Mouse (Mus musculus) spleen, adult 2 months (tissue): ENCODE data around the gene Nadk2. TPM values are rescaled to one million over a fixed set of nuclear protein-coding genes. Genes with fewer than 3 reads are reported as not detected.

Experiments
- DNase-seq, 2 experiments: peaks; one replicate each; pipeline versions ENCODE4 v3.0.0 to v3.0.0-alpha.2; 2012 to 2021; ENCODE audit warnings: low spot score in 2 of 2, low read depth in 1 of 2
- H3K27ac ChIP-seq: fragments of 200-500 bp; 2 replicates; pipeline ENCODE4 v1.5.1; 2012; ENCODE audit warnings: low read length, inconsistent platforms; ENCODE audit not compliant: insufficient read depth
- H3K27me3 ChIP-seq: fragments of 200-500 bp; 2 replicates; pipeline ENCODE4 v1.6.1; 2012; ENCODE audit warnings: mild to moderate bottlenecking, moderate library complexity, low read length, inconsistent platforms; ENCODE audit not compliant: control insufficient read depth, insufficient read depth
- H3K36me3 ChIP-seq: fragments of 200-500 bp; 2 replicates; pipeline ENCODE4 v1.6.1; 2012; ENCODE audit warnings: mild to moderate bottlenecking, low read length, inconsistent platforms; ENCODE audit not compliant: control insufficient read depth, insufficient read depth
- H3K4me1 ChIP-seq: fragments of 200-500 bp; 2 replicates; pipeline ENCODE4 v1.6.1; 2011; ENCODE audit warnings: inconsistent platforms; ENCODE audit not compliant: control insufficient read depth, insufficient read depth, insufficient read length
- H3K4me3 ChIP-seq: fragments of 200-500 bp; 2 replicates; pipeline ENCODE4 v1.5.1; 2011; ENCODE audit warnings: mild to moderate bottlenecking, inconsistent platforms; ENCODE audit not compliant: insufficient read depth, insufficient read length; ENCODE audit errors: extremely low read depth
- CTCF ChIP-seq: fragments of 200-500 bp; IDR thresholded peaks from 2 replicates; pipeline ENCODE4 v1.5.1; 2011; ENCODE audit warnings: mild to moderate bottlenecking, inconsistent platforms; ENCODE audit not compliant: insufficient read depth, insufficient read length, insufficient replicate concordance; ENCODE audit errors: extremely low read depth
- POLR2A ChIP-seq: fragments of 200-500 bp; IDR thresholded peaks from 2 replicates; pipeline ENCODE4 v1.6.1; 2011; ENCODE audit warnings: low read depth, low read length, inconsistent platforms
- WGBS: fragments of 180-500 bp; shearing (Covaris S2); methylation state at CpG from one replicate; pipeline ENCODE4 v1.1.7; 2018; 5-methylcytosine and 5-hydroxymethylcytosine counted together
- polyA plus RNA-seq: library from polyadenylated mRNA; depleted of rRNA; stranded (reverse); fragments of >200 nt; gene quantifications from 2 replicates; pipeline ENCODE4 v1.2.3, GENCODE M21; 2012

Gene Nadk2
- polyA plus RNA-seq, 1 experiment = 12.9 TPM

DNA sequence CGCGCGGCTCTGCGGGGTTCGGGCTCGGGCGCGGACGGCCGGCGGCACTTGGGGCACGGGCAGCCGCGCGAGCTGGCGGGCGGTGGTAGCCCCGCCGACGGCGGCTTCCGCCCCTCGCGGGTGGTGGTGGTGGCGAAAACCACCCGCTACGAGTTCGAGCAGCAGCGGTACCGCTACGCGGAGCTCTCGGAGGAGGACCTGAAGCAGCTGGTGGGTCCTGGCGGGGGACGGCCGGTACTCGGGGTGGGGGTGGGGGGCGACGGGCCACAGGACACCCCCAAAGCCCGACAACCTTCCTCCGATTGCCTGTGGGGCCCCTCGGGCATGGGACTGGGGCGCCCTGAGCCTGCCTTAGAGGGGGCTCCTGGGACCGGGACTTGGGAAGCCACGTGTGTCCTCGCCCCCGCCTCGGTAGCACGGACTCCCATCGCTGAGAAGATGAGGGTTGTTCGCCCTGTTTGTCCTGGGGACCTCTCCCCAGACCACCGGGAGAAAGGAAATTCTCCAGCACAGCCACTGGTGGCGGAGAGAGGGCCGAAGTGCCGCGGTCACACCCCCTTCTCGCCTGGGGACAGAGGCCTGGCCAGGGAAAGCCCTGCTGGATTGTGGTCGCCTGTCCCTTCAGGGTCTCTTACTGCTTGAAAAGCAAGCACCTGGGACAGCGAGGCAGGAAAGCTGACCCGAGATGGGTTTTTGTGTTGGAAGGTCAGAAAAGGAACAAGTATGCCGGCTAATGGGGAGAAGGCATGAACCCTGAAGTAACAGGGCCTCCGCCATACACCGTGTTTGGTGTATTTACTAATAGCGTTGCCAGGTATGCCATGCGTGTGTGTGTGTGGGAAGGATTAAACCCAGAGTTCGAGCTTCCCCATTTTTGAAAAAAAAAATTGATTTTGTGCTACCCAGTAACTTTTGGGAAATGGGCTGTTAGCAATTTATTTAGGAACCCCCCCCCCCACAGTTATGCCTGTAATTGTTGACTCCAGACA is 790 bp downstream of the Nadk2 start:
- peak in 1 of 2 experiments; percentile 50 for DNase-seq
- H3K36me3 ChIP-seq = no peaks in the 10 kb centered on the region
- TF ChIP-seq POLR2A (no peak), CTCF (no peak)
- H3K4me1 ChIP-seq = no peaks in the 10 kb centered on the region
- peak overlapping the region; percentile 75 for H3K27ac ChIP-seq
- no peaks in the 10 kb centered on the region for H3K27me3 ChIP-seq
- H3K4me3 ChIP-seq = peak overlapping the region; percentile 73
- WGBS = 1% methylated on average over 63 of the region's 66 CpGs

DNA sequence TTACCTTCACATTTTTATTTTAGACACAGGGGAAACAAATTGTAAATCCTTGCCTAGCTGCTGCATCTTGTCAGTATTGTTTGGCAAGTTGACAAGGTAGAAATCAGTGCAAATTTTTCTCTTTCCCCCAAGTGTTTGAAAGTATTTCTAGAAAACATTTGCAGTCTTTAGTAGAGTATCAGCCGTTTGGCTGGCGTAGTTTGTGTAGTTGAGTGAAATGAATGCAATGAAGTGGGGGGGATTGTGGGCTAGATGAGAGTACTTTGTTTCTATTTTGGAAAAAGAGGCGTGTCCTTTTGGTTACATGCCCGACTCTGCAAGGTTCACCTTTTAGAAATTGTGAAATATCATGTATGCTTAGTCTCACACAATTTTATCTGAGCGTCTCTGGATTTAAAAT is 1.6 kb downstream of the Nadk2 start:
- H3K4me1 ChIP-seq = no peaks in the 10 kb centered on the region
- TF ChIP-seq CTCF = no peak
- no peak for TF ChIP-seq POLR2A
- H3K4me3 ChIP-seq = peak overlapping the region; percentile 39; the same call in 1 of the 2 replicates
- no peaks in the 10 kb centered on the region for H3K36me3 ChIP-seq
- 2% methylated on average over 5 of the region's 5 CpGs for WGBS
- no peak for DNase-seq
- H3K27ac ChIP-seq = no peak overlapping the region
- H3K27me3 ChIP-seq = no peaks in the 10 kb centered on the region

DNA sequence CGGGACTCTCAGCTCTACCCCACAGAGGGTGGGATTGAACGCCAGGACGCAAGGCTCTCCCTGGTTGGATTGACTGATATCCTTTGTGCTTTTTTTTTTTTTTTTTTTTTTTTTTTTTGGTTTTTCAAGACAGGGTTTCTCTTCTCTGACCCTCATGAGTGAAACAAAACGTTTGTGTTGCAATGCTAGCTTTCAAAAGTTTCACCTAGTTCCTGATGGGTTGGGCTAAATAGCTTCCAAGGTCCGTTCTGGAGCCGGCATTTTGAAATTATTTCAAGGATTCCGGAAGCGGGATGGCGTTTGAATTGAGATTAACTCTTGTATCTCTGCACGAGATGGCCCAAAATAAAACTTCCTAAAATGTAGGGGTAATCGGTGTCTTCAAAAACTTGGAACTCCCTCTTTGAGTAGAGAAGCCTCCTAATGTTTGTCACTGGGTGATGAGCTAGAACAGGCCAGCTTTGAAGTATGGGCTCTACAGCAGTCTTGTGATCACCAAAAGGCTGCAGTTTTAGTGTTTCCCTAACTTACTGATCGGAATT is 2.1 kb downstream of the Nadk2 start:
- TF ChIP-seq POLR2A = no peak
- no peak for TF ChIP-seq CTCF
- H3K27me3 ChIP-seq = no peaks in the 10 kb centered on the region
- no peaks in the 10 kb centered on the region for H3K4me1 ChIP-seq
- DNase-seq = no peak
- H3K4me3 ChIP-seq = peak overlapping the region; percentile 39; the same call in 1 of the 2 replicates
- H3K27ac ChIP-seq = no peak overlapping the region
- WGBS = 46% methylated on average over 12 of the region's 12 CpGs
- H3K36me3 ChIP-seq = no peaks in the 10 kb centered on the region

DNA sequence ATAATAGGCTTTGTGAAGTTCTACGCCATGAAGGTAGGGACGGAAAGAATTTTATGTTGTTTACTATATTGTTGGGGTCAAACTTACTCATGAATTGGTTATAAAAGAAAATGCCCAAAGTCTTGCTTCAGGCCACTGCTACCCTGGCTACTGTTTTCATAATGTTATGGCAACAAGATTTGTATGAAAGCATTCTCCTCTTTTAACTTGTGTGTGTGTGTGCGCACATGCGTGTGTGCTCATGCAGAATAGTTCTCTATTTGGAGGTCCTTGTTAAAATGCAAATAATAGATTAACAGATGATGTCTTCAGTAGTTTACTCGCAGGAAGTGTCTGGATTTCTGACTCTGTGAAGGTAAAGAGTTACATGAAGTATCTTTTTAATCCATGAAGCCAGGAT is 2.6 kb downstream of the Nadk2 start:
- TF ChIP-seq CTCF (no peak), POLR2A (no peak)
- 72% methylated on average over 5 of the region's 5 CpGs for WGBS
- DNase-seq = no peak
- H3K27ac ChIP-seq = no peak overlapping the region
- no peaks in the 10 kb centered on the region for H3K36me3 ChIP-seq
- H3K4me3 ChIP-seq = no peak overlapping the region
- H3K4me1 ChIP-seq = no peaks in the 10 kb centered on the region
- H3K27me3 ChIP-seq = no peaks in the 10 kb centered on the region

DNA sequence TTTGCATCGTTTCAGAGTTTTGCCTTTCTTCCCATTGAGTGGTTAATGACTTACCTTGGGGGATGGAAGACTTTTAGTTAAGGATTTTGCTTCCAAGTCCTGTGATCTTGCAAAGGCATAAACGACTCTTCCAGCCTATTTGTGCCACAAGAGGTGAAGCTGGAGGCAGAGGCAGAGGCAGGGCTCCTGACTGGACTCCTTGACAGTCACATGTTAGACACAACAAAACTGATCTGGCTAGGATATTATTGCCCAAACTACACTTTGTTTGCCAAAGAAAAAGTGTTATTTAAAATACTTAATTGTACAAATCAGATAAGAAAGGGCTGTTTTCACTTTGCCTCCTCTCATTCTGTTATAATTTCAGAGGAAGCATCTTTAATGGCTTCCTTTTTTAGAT is 3.1 kb downstream of the Nadk2 start:
- Histone ChIP-seq H3K4me3 (no peak overlapping the region), H3K27ac (no peak overlapping the region), H3K36me3 (no peaks in the 10 kb centered on the region), H3K27me3 (no peaks in the 10 kb centered on the region), H3K4me1 (no peaks in the 10 kb centered on the region)
- WGBS = 58% methylated on average over 2 of the region's 2 CpGs
- no peak for DNase-seq
- TF ChIP-seq POLR2A (no peak), CTCF (no peak)

DNA sequence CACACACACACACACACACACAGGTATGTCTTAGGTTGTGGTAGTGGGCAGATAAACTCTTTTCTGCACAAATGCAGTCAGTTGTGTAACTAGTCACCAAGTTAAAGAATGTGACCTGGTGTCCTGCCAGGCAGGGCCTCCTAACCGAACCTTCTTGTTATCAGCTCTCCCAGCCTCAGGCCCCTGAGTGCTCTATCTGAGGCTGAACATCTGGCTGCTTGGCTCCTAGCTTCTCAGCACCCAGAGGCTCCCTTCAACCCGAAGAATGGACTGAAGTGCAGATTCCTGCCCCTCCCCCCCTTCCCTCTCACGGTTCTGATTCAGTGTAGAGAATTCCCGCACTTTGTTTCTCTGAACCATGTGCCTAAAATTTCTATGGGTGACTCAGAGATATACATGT is 3.6 kb downstream of the Nadk2 start:
- no peaks in the 10 kb centered on the region for H3K27me3 ChIP-seq
- H3K36me3 ChIP-seq = no peaks in the 10 kb centered on the region
- H3K27ac ChIP-seq = no peak overlapping the region
- no peaks in the 10 kb centered on the region for H3K4me1 ChIP-seq
- H3K4me3 ChIP-seq = no peak overlapping the region
- TF ChIP-seq POLR2A = no peak
- no peak for TF ChIP-seq CTCF
- WGBS = 51% methylated on average over 4 of the region's 4 CpGs
- DNase-seq = no peak

DNA sequence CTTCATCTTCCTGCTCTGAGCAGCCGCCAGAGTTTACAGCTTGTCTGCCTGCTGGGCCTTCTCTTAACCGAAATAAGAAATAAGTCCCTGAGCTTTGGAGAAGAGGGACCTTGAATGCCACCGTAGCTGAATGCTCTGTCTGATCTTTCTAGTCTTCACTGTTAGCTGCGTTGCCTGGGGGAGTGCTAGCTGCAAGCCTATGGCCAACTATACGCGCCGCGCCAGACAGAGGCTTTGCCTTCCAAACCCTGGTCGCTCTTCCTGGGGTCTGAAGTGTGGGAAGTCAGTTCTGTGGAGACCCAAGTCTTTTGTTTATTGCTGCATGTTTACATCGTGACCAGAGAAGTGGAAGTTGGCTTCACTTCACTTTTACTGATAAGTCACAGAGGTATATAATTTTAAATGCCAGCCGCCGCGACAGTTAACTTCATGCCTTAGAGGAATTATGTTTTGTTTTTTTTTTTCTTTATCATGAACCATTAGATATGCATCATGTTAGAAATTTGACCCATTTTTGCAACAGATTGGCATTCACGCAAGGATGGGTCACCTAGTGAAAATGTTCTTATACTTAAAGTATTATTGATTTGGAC is 4.6 kb downstream of the Nadk2 start:
- Histone ChIP-seq H3K4me3 (no peak overlapping the region), H3K27ac (peak overlapping the region; percentile 45; the same call in 1 of the 2 replicates), H3K4me1 (no peaks in the 10 kb centered on the region), H3K27me3 (no peaks in the 10 kb centered on the region), H3K36me3 (no peaks in the 10 kb centered on the region)
- 79% methylated on average over 14 of the region's 14 CpGs for WGBS
- no peak for DNase-seq
- no peak for TF ChIP-seq CTCF
- TF ChIP-seq POLR2A = no peak
